21 mouse cellular contexts compared by ENCODE assay signal in the genomic region with DNA sequence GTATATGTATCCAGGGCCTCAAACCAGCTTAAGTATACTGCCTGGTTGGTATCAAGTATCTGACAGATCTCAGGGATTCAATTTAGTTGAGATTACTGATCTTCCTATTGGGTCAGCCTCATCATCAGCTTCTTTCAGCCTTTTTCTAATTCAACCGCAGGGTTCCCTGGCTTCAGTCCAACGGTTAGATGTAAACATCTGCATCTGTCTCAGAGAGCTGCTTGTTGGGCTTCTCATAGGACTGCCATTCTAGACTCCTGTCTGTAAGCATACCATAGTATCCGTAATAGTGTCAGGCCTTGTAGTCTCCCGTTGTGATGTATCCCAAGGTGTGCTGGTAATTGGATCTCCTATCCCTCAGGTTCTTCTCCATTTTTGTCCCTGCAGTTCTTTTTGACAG.
DNase-seq lines count a peak whose midpoint lies in the region; ATAC-seq and TF ChIP-seq lines count a peak whose summit lies in the region.
"Had no signal": no experiment of that assay in that cellular context is flagged by ENCODE, and none has a peak within 500 bp of the region (broad histone marks: within the 10 kb centered on the region; RNA-seq: fewer than 3 reads in every experiment).

No protein-coding gene starts in this region.

- TF ChIP-seq CTCF in lung, embryonic 14.5 days (IDR thresholded peaks at IDR 0.05; ENCODE audit: low read depth): no peak
- TF ChIP-seq CTCF in lung, postnatal 0 days (IDR thresholded peaks at IDR 0.05): no peak

- TF ChIP-seq EP300 in lung, postnatal 0 days (IDR thresholded peaks at IDR 0.05): no peak

- H3K4me1 ChIP-seq in embryonic facial prominence, embryonic 14.5 days (ENCODE audit: control insufficient read depth, insufficient read depth, low read length): no peaks in the 10 kb centered on the region
- no peaks in the 10 kb centered on the region for H3K4me1 ChIP-seq in embryonic facial prominence, embryonic 10.5 days
- H3K4me1 ChIP-seq in lung, embryonic 14.5 days (ENCODE audit: insufficient read depth): no peaks in the 10 kb centered on the region
- H3K4me1 ChIP-seq in lung, postnatal 0 days (ENCODE audit: insufficient read depth, low read depth, low read length): no peaks in the 10 kb centered on the region

- H3K27me3 ChIP-seq in embryonic facial prominence, embryonic 14.5 days (replicated peaks; ENCODE audit: control insufficient read depth, insufficient read depth, low read length): no peaks in the 10 kb centered on the region
- H3K27me3 ChIP-seq in embryonic facial prominence, embryonic 10.5 days (replicated peaks; ENCODE audit: low read depth, poor library complexity, severe bottlenecking): no peaks in the 10 kb centered on the region
- H3K27me3 ChIP-seq in lung, embryonic 14.5 days (ENCODE audit: insufficient read depth, low read length): no peaks in the 10 kb centered on the region
- H3K27me3 ChIP-seq in lung, postnatal 0 days (replicated peaks; ENCODE audit: insufficient read depth, low read length): no peaks in the 10 kb centered on the region
- H3K27me3 ChIP-seq: CH12.LX, Patski had no signal

- DNase-seq in cerebellum, postnatal 10 days: peak; percentile 2 to 3
- DNase-seq in cerebellum, postnatal 25 days: no peak
- peak; percentile 6 for DNase-seq in embryonic facial prominence, embryonic 14.5 days (ENCODE audit: low spot score)
- DNase-seq in embryonic facial prominence, embryonic 10.5 days (ENCODE audit: low spot score): no peak
- DNase-seq in lung, embryonic 14.5 days: peak; percentile 83
- no peak for DNase-seq in lung, postnatal 0 days (ENCODE audit: low spot score)
- DNase-seq: adrenal gland, adult 2 months; adrenal gland, adult 8-10 months; adrenal gland, postnatal 10 days; adrenal gland, postnatal 14 days; adrenal gland, postnatal 25 days; adrenal gland, postnatal 36 days; B cell, adult 2 months; cerebellum, adult 11 months; cerebellum, adult 11-12 months; cerebellum, adult 18-20 months had no signal

- H3K27ac ChIP-seq in embryonic facial prominence, embryonic 14.5 days (replicated peaks; ENCODE audit: low read depth, low read length): no peak overlapping the region
- no peak overlapping the region for H3K27ac ChIP-seq in embryonic facial prominence, embryonic 10.5 days (replicated peaks)
- no peak overlapping the region for H3K27ac ChIP-seq in lung, embryonic 14.5 days (ENCODE audit: low read depth)
- no peak overlapping the region for H3K27ac ChIP-seq in lung, postnatal 0 days (ENCODE audit: low read length)

- no peak overlapping the region for H3K4me2 ChIP-seq in embryonic facial prominence, embryonic 14.5 days (ENCODE audit: low read depth, low read length)
- no peak overlapping the region for H3K4me2 ChIP-seq in lung, embryonic 14.5 days
- H3K4me2 ChIP-seq in lung, postnatal 0 days (replicated peaks; ENCODE audit: low read depth, low read length): no peak overlapping the region

- H3K36me3 ChIP-seq in embryonic facial prominence, embryonic 14.5 days (ENCODE audit: control insufficient read depth, insufficient read depth, low read length): no peaks in the 10 kb centered on the region
- H3K36me3 ChIP-seq in embryonic facial prominence, embryonic 10.5 days (replicated peaks): no peaks in the 10 kb centered on the region
- no peaks in the 10 kb centered on the region for H3K36me3 ChIP-seq in lung, embryonic 14.5 days (ENCODE audit: insufficient read depth)
- no peaks in the 10 kb centered on the region for H3K36me3 ChIP-seq in lung, postnatal 0 days (ENCODE audit: insufficient read depth, low read length)
- H3K36me3 ChIP-seq: G1E had no signal

- no peak overlapping the region for H3K9ac ChIP-seq in embryonic facial prominence, embryonic 14.5 days (ENCODE audit: low read depth, low read length)
- no peak overlapping the region for H3K9ac ChIP-seq in lung, embryonic 14.5 days
- no peak overlapping the region for H3K9ac ChIP-seq in lung, postnatal 0 days (replicated peaks; ENCODE audit: low read depth)

- no peaks in the 10 kb centered on the region for H3K9me3 ChIP-seq in embryonic facial prominence, embryonic 14.5 days (ENCODE audit: control insufficient read depth, low read length)
- no peaks in the 10 kb centered on the region for H3K9me3 ChIP-seq in embryonic facial prominence, embryonic 10.5 days
- no peaks in the 10 kb centered on the region for H3K9me3 ChIP-seq in lung, embryonic 14.5 days (ENCODE audit: low read depth, low read length)
- H3K9me3 ChIP-seq in lung, postnatal 0 days (ENCODE audit: low read length): no peaks in the 10 kb centered on the region
- H3K9me3 ChIP-seq: G1E had no signal

- H3K4me3 ChIP-seq in embryonic facial prominence, embryonic 14.5 days (ENCODE audit: low read depth, low read length): no peak overlapping the region
- no peak overlapping the region for H3K4me3 ChIP-seq in embryonic facial prominence, embryonic 10.5 days
- H3K4me3 ChIP-seq in lung, embryonic 14.5 days (ENCODE audit: low read depth, low read length): no peak overlapping the region
- no peak overlapping the region for H3K4me3 ChIP-seq in lung, postnatal 0 days (ENCODE audit: low read depth, low read length)

- WGBS in embryonic facial prominence, embryonic 14.5 days: 74% methylated on average over 4 of the region's 4 CpGs
- WGBS in embryonic facial prominence, embryonic 10.5 days: 87% methylated on average over 4 of the region's 4 CpGs
- WGBS in lung, embryonic 14.5 days: 53% methylated on average over 4 of the region's 4 CpGs
- 51% methylated on average over 4 of the region's 4 CpGs for WGBS in lung, postnatal 0 days

- ATAC-seq in embryonic facial prominence, embryonic 14.5 days (ENCODE audit: low read depth): no peak
- ATAC-seq in lung, embryonic 14.5 days (ENCODE audit: insufficient read depth): peak; percentile 77; the same call in 1 of the 2 replicates
- ATAC-seq in lung, postnatal 0 days: no peak
- ATAC-seq: activated CD4-positive, CD25-positive, alpha-beta regulatory T cell, adult 4 months; CD4-positive, CD25-positive, alpha-beta regulatory T cell, adult 4 months; Patski had no signal

Comparison
In these comparisons a context has a peak if more than half of its experiments do, and no peak if none do; other contexts are left out.
1. DNase-seq: peak in cerebellum, postnatal 10 days (2 of 2), embryonic facial prominence, embryonic 14.5 days (single experiment) and lung, embryonic 14.5 days (single experiment); none in cerebellum, postnatal 25 days (0 of 2), embryonic facial prominence, embryonic 10.5 days (single experiment) and lung, postnatal 0 days (single experiment).